Mouse (Mus musculus) heart, embryonic 14.5 days (tissue): ENCODE measurements around the gene Napepld. TPM values are rescaled to one million over a fixed set of nuclear protein-coding genes. Genes with fewer than 3 reads are reported as not detected.
"Not testable (repeated sequence)": the region's sequence is repeated elsewhere in the genome, so short reads cannot be mapped to it uniquely, and the experiment has no call there.

Source experiments
- ATAC-seq: fragments of 200-750 bp; cut with Nextera tagmentation; 2 replicates; pipeline ENCODE4 v1.8.0; 2017; ENCODE audit warnings: low read depth, moderate TSS enrichment; ENCODE audit not compliant: insufficient number of reproducible peaks, insufficient read depth, low FRiP score
- H3K27ac ChIP-seq, 2 experiments: fragments of 200-500 bp in 1 of 2; fragments of 300-500 bp in 1 of 2; sonication (generic) in 1 of 2; replicated peaks in 1 of 2; 2 replicates each; pipeline ENCODE4 v1.5.1; 2012 to 2014; ENCODE audit warnings: low read depth in 2 of 2, low read length in 2 of 2, control low read depth in 1 of 2, mild to moderate bottlenecking in 1 of 2, mixed read lengths in 1 of 2; ENCODE audit not compliant: control insufficient read depth in 1 of 2, insufficient read depth in 1 of 2
- H3K27me3 ChIP-seq: fragments of 300-500 bp; sonication (generic); 2 replicates; pipeline ENCODE4 v1.6.1; 2014; ENCODE audit warnings: mild to moderate bottlenecking, low read length, control low read depth; ENCODE audit not compliant: control insufficient read depth, insufficient read depth
- H3K36me3 ChIP-seq: fragments of 300-500 bp; sonication (generic); 2 replicates; pipeline ENCODE4 v1.6.1; 2014; ENCODE audit warnings: mild to moderate bottlenecking, control low read depth, low read length, mixed read lengths; ENCODE audit not compliant: control insufficient read depth, insufficient read depth
- H3K4me1 ChIP-seq, 2 experiments: fragments of 200-500 bp in 1 of 2; fragments of 300-500 bp in 1 of 2; sonication (generic) in 1 of 2; 2 replicates each; pipeline ENCODE4 v1.6.1; 2012 to 2014; ENCODE audit warnings: low read length in 2 of 2, control low read depth in 1 of 2, mixed read lengths in 1 of 2; ENCODE audit not compliant: control insufficient read depth in 2 of 2, insufficient read depth in 2 of 2
- H3K4me2 ChIP-seq: fragments of 300-500 bp; sonication (generic); 2 replicates; pipeline ENCODE4 v1.6.1; 2014; ENCODE audit warnings: mild to moderate bottlenecking, low read length
- H3K4me3 ChIP-seq, 2 experiments: fragments of 200-500 bp in 1 of 2; fragments of 300-500 bp in 1 of 2; sonication (generic) in 1 of 2; 2 replicates each; pipeline ENCODE4 v1.5.1; 2012 to 2014; ENCODE audit warnings: low read length in 2 of 2, mild to moderate bottlenecking in 2 of 2, control low read depth in 1 of 2, low read depth in 1 of 2, moderate library complexity in 1 of 2; ENCODE audit not compliant: control insufficient read depth in 1 of 2, insufficient read depth in 1 of 2
- H3K9ac ChIP-seq: fragments of 300-500 bp; sonication (generic); 2 replicates; pipeline ENCODE4 v1.6.1; 2014; ENCODE audit warnings: mild to moderate bottlenecking, low read length
- H3K9me3 ChIP-seq: fragments of 300-500 bp; sonication (generic); 2 replicates; pipeline ENCODE4 v1.6.1; 2016; ENCODE audit warnings: low read length, control low read depth; ENCODE audit not compliant: control insufficient read depth
- WGBS: fragments of 180-500 bp; shearing (Covaris S2); extraction: QIAGEN DNeasy Blood & Tissue Kit; methylation state at CpG from one replicate; pipeline ENCODE4 v1.1.7; 2014; 5-methylcytosine and 5-hydroxymethylcytosine counted together
- polyA plus RNA-seq: library from polyadenylated mRNA; unstranded; fragments of >200 nt; fragmentation: Nextera tagmentation; extraction: Ambion mirVana; gene quantifications from 2 replicates; pipeline ENCODE4 v1.2.1, GENCODE M21; 2014

The Napepld gene
- polyA plus RNA-seq, 1 experiment from 2014 or later, result 8.7 TPM

- not testable (repeated sequence) for H3K27ac ChIP-seq, H3K27me3 ChIP-seq, H3K4me1 ChIP-seq, H3K4me3 ChIP-seq, H3K9me3 ChIP-seq, ATAC-seq, H3K36me3 ChIP-seq, H3K9ac ChIP-seq, H3K4me2 ChIP-seq
- whole genome bisulfite sequencing, result 75% methylated on average over 8 of the region's 8 CpGs
These were observed 6.8 kb upstream of the Napepld start for GRCm38 (mm10) chr5:21708011-21708410.

- WGBS, result 52% methylated on average over 4 of the region's 4 CpGs
- Histone ChIP-seq H3K4me1 (peaks cover 2 to 7% of the 10 kb centered on the region in 2 experiments; a peak in 3 of 4 replicates), H3K36me3 (no peaks in the 10 kb centered on the region), H3K4me3 (no peak overlapping the region), H3K27me3 (no peaks in the 10 kb centered on the region), H3K9me3 (no peaks in the 10 kb centered on the region), H3K9ac (no peak overlapping the region), H3K27ac (peak overlapping the region in 1 of 2 experiments; percentile 55; a peak in 2 of 4 replicates), H3K4me2 (no peak overlapping the region)
- ATAC-seq, result no peak
These were observed 5.3 kb upstream of the Napepld start for GRCm38 (mm10) chr5:21706546-21706945.

GRCm38 (mm10) chr5:21703708-21704107 is 2.5 kb upstream of the Napepld start:
- H3K4me2 ChIP-seq, result no peak overlapping the region
- H3K4me1 ChIP-seq, result peaks cover 2 to 7% of the 10 kb centered on the region in 2 experiments; a peak in 3 of 4 replicates
- ATAC-seq, result no peak
- no peaks in the 10 kb centered on the region for H3K9me3 ChIP-seq
- H3K27me3 ChIP-seq, result no peaks in the 10 kb centered on the region
- H3K9ac ChIP-seq, result no peak overlapping the region
- H3K4me3 ChIP-seq, result no peak overlapping the region
- WGBS, result 54% methylated on average over 3 of the region's 3 CpGs
- H3K36me3 ChIP-seq, result no peaks in the 10 kb centered on the region
- no peak overlapping the region for H3K27ac ChIP-seq

GRCm38 (mm10) chr5:21702873-21703475 is 1.8 kb upstream of the Napepld start:
- H3K9me3 ChIP-seq, result no peaks in the 10 kb centered on the region
- no peaks in the 10 kb centered on the region for H3K36me3 ChIP-seq
- H3K4me3 ChIP-seq, result no peak overlapping the region
- peaks cover 2 to 7% of the 10 kb centered on the region in 2 experiments; a peak in 3 of 4 replicates for H3K4me1 ChIP-seq
- peak overlapping the region; percentile 78 to 96 for H3K27ac ChIP-seq
- no peak overlapping the region for H3K9ac ChIP-seq
- WGBS, result 24% methylated on average over 6 of the region's 6 CpGs
- peak overlapping the region; percentile 90; the same call in 1 of the 2 replicates for H3K4me2 ChIP-seq
- H3K27me3 ChIP-seq, result no peaks in the 10 kb centered on the region
- ATAC-seq, result no peak

- Histone ChIP-seq H3K27ac (peak overlapping the region; percentile 97 to 98), H3K9ac (peak overlapping the region; percentile 84), H3K27me3 (no peaks in the 10 kb centered on the region), H3K4me2 (peak overlapping the region; percentile 90), H3K4me1 (peaks cover 2 to 7% of the 10 kb centered on the region in 2 experiments; a peak in 3 of 4 replicates), H3K36me3 (no peaks in the 10 kb centered on the region), H3K9me3 (no peaks in the 10 kb centered on the region), H3K4me3 (peak overlapping the region; percentile 74 to 77)
- WGBS, result 60% methylated on average over 2 of the region's 2 CpGs
- ATAC-seq, result no peak
These were observed 791 bp upstream of the Napepld start for GRCm38 (mm10) chr5:21702009-21702364.

- ATAC-seq, result peak; percentile 6; the same call in 1 of the 2 replicates
- Histone ChIP-seq H3K4me1 (peaks cover 2 to 7% of the 10 kb centered on the region in 2 experiments; a peak in 3 of 4 replicates), H3K4me3 (peak overlapping the region; percentile 74 to 77), H3K27ac (peak overlapping the region; percentile 30 to 97; a peak in 3 of 4 replicates), H3K36me3 (no peaks in the 10 kb centered on the region), H3K9ac (peak overlapping the region; percentile 84), H3K4me2 (peak overlapping the region; percentile 90), H3K27me3 (no peaks in the 10 kb centered on the region), H3K9me3 (no peaks in the 10 kb centered on the region)
- under 1% methylated on average over 22 of the region's 22 CpGs for WGBS
These were observed 262 bp downstream of the Napepld start for GRCm38 (mm10) chr5:21700934-21701333.

- no peaks in the 10 kb centered on the region for H3K36me3 ChIP-seq
- peak overlapping the region; percentile 84 for H3K9ac ChIP-seq
- H3K4me3 ChIP-seq, result peak overlapping the region; percentile 74 to 77; a peak in 3 of 4 replicates
- H3K9me3 ChIP-seq, result no peaks in the 10 kb centered on the region
- WGBS, result 24% methylated on average over 10 of the region's 10 CpGs
- H3K27me3 ChIP-seq, result no peaks in the 10 kb centered on the region
- H3K4me1 ChIP-seq, result peaks cover 2 to 7% of the 10 kb centered on the region in 2 experiments; a peak in 3 of 4 replicates
- no peak for ATAC-seq
- peak overlapping the region; percentile 90 for H3K4me2 ChIP-seq
- H3K27ac ChIP-seq, result peak overlapping the region in 1 of 2 experiments; percentile 97; a peak in 1 of 4 replicates
These were observed 849 bp downstream of the Napepld start for GRCm38 (mm10) chr5:21700272-21700821.
